Mouse (Mus musculus): ENCODE data around the gene Klrb1. TPM values are rescaled to one million over a fixed set of nuclear protein-coding genes. Genes with fewer than 3 reads are reported as not detected.
A peak's percentile ranks its signal among the peaks of the same experiment; 100 is the strongest.

The Klrb1 gene
- polyA plus RNA-seq, 1 experiment from 2014 or later = not detected

DNA sequence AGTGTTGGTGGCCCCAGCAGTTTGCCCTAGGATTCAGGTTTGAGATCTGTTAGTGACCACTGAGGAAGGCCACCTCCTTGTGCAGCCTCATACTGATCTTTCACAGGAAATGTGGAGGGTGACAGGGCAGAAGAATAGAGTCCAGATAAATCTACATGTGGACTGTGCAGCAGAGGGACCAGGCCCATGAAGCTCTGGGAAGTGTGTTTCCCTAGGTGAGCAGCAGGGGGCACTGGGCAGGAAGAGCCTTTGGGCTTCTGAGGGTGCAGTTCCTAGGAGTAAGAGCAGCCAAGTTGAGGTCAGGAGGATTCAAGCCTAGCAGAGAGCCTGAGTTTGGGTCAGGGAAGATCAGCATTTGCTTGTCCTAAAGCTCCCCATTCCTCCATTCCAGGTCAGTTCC, 13.2 kb upstream of the Klrb1 start:
- no peak overlapping the region for H3K4me3 ChIP-seq (ENCODE audit: low read length)
- H3K27me3 ChIP-seq (ENCODE audit: insufficient read depth, low read length) = no peaks in the 10 kb centered on the region
- H3K4me2 ChIP-seq (replicated peaks; ENCODE audit: low read depth, low read length) = no peak overlapping the region
- no peaks in the 10 kb centered on the region for H3K36me3 ChIP-seq (ENCODE audit: insufficient read depth, low read length)
- no peak overlapping the region for H3K27ac ChIP-seq (ENCODE audit: low read length)
- no peak overlapping the region for H3K9ac ChIP-seq (replicated peaks; ENCODE audit: low read length)
- no peaks in the 10 kb centered on the region for H3K4me1 ChIP-seq (ENCODE audit: insufficient read depth, low read length)
- H3K9me3 ChIP-seq (ENCODE audit: low read length) = no peaks in the 10 kb centered on the region
- 0 out of 2 replicates have a peak, but pooled peaks have one; percentile 42 for ATAC-seq (ENCODE audit: low FRiP score, low TSS enrichment)

DNA sequence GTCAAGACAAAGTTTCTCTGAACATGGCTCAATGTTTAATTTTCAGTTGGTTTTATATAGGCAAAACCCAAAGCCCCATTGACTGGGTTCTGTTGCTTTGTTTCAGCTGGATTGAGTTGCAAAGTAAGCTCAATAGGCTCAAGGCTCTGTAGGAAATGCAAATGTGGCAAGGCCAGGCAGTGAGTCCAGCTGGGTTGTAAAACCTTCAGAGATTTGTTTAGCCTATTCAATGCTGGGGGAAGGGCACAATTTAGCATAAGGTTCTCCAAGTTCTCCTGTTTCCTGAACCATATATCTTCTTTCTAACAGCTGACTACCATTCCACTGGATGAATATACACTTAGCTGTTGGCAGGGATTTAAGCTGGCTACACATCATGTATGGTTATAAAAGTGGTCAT, 12.0 kb upstream of the Klrb1 start:
- no peak overlapping the region for H3K4me3 ChIP-seq (ENCODE audit: low read length)

DNA sequence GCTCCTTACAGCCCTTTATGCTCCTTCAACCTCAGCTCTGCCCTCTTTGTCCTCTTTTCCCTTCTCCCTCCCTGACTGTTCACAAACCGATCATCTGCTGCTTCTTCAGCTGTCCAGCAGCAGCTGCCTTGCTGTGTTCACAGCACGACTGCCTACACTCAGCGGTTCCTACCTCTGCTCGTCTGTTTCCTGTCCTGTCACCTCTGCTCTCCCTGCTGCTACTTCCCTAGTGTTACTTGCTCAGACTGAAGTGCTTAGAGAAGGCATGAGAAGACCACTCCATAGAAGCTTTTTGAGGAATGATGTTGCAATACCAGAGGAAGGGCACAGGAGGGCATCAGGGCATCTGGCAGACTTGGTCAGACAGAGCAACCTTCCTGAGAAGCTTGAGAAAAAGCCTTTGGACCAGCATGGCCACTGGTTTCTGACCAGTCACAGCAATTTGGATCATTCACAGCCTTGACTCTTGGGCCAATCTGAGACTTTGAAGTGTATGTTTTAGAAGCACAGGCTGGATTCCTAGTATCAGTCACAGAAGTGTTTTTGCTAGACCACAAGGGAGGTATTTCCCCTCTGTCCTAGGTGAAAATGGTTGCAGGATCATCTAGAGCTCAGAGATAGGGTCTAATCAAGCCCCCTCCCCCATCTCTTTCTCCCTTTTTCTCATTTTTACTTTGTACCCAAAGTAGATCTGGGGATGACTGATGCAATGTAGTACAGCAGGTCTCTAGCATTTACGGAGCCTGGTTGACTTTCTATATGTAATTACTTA, 11.2 kb upstream of the Klrb1 start:
- H3K9me3 ChIP-seq (ENCODE audit: low read length) = no peaks in the 10 kb centered on the region
- H3K4me1 ChIP-seq (ENCODE audit: insufficient read depth, low read length) = no peaks in the 10 kb centered on the region
- H3K27me3 ChIP-seq (ENCODE audit: insufficient read depth, low read length) = no peaks in the 10 kb centered on the region
- H3K27ac ChIP-seq (ENCODE audit: low read length) = no peak overlapping the region
- H3K9ac ChIP-seq (replicated peaks; ENCODE audit: low read length) = no peak overlapping the region
- no peak overlapping the region for H3K4me3 ChIP-seq (ENCODE audit: low read length)
- 44% methylated on average over 5 of the region's 5 CpGs for WGBS
- no peaks in the 10 kb centered on the region for H3K36me3 ChIP-seq (ENCODE audit: insufficient read depth, low read length)
- no peak overlapping the region for H3K4me2 ChIP-seq (replicated peaks; ENCODE audit: low read depth, low read length)
- no peak for ATAC-seq (ENCODE audit: low FRiP score, low TSS enrichment)

More for the DNA sequence above, 12.0 kb upstream of the Klrb1 start:
- Histone ChIP-seq H3K27me3 (ENCODE audit: insufficient read depth, low read length) (no peaks in the 10 kb centered on the region), H3K4me1 (ENCODE audit: insufficient read depth, low read length) (no peaks in the 10 kb centered on the region), H3K9ac (replicated peaks; ENCODE audit: low read length) (no peak overlapping the region), H3K9me3 (ENCODE audit: low read length) (no peaks in the 10 kb centered on the region), H3K27ac (ENCODE audit: low read length) (no peak overlapping the region), H3K4me2 (replicated peaks; ENCODE audit: low read depth, low read length) (no peak overlapping the region), H3K36me3 (ENCODE audit: insufficient read depth, low read length) (no peaks in the 10 kb centered on the region)
- 0 out of 2 replicates have a peak, but pooled peaks have one; percentile 63 for ATAC-seq (ENCODE audit: low FRiP score, low TSS enrichment)

DNA sequence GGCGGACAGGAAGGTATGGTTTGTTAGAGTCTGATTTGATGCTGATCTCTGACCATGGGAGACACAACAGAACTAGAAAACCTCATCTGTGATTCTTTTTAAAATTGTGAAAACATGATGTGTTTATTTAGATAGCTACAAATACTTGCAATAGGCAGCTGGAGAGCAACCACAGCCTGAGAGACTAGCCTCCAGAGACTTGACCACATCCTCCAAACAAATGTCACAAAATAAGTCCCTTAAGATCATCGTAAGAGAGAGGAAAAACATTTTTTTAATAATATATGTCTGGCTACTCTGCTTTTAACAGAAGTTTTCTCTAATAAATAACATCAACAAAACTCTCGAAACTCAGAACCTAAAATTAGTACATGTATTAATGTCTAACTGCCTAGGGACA, 9.2 kb upstream of the Klrb1 start:
- no peak overlapping the region for H3K4me2 ChIP-seq (replicated peaks; ENCODE audit: low read depth, low read length)
- 69% methylated on average over 3 of the region's 3 CpGs for WGBS
- H3K4me3 ChIP-seq (ENCODE audit: low read length) = no peak overlapping the region
- no peaks in the 10 kb centered on the region for H3K36me3 ChIP-seq (ENCODE audit: insufficient read depth, low read length)
- no peak overlapping the region for H3K9ac ChIP-seq (replicated peaks; ENCODE audit: low read length)
- no peaks in the 10 kb centered on the region for H3K9me3 ChIP-seq (ENCODE audit: low read length)
- no peak overlapping the region for H3K27ac ChIP-seq (ENCODE audit: low read length)
- no peaks in the 10 kb centered on the region for H3K4me1 ChIP-seq (ENCODE audit: insufficient read depth, low read length)
- no peak for ATAC-seq (ENCODE audit: low FRiP score, low TSS enrichment)
- no peaks in the 10 kb centered on the region for H3K27me3 ChIP-seq (ENCODE audit: insufficient read depth, low read length)

DNA sequence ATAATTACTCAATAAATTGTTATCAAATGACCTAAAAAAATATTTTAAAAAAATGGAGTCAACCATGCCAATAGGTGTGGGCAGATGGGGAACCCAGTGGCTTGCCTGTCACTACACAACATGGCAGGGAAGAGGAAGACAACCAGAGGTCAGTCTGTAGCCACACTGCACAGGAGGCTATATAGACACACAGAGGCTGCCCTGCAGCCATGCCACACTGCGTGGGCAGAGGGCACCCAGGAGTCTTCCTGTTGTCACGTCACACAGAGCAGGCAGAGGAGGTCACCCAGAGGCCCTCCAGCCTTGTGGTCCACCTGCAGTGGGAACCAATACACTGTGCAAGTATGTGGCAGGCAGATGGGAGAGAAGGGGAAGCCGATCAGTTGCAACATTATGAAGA, 21.2 kb downstream of the Klrb1 start:
- H3K27me3 ChIP-seq (ENCODE audit: insufficient read depth, low read length) = no peaks in the 10 kb centered on the region
- WGBS = 89% methylated on average over 3 of the region's 3 CpGs
- no peak overlapping the region for H3K4me3 ChIP-seq (ENCODE audit: low read length)
- no peak for ATAC-seq (ENCODE audit: low FRiP score, low TSS enrichment)
- H3K9me3 ChIP-seq (ENCODE audit: low read length) = no peaks in the 10 kb centered on the region
- H3K4me1 ChIP-seq (ENCODE audit: insufficient read depth, low read length) = no peaks in the 10 kb centered on the region
- no peak overlapping the region for H3K9ac ChIP-seq (replicated peaks; ENCODE audit: low read length)
- H3K36me3 ChIP-seq (ENCODE audit: insufficient read depth, low read length) = no peaks in the 10 kb centered on the region
- no peak overlapping the region for H3K27ac ChIP-seq (ENCODE audit: low read length)
- H3K4me2 ChIP-seq (replicated peaks; ENCODE audit: low read depth, low read length) = no peak overlapping the region

DNA sequence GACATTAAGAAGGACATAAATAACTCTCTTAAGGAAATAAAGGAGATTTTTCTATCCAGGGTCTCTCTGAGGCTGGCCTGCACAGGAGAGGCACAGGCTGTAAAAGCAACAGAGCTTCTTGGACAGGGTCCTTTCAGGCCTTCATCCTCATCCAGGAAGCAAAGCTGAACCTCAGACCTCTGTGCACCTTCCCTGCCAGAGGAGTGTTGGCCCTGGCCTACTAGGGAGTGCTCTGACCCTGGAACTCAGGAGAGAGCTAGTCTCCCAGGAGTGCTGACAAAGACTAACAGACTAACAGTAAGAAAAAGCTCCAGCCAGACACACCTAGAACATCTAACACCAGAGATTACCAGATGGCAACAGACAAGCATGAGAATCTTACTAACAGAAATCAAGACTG, 43.3 kb downstream of the Klrb1 start:
- H3K4me2 ChIP-seq (replicated peaks; ENCODE audit: low read depth, low read length) = no peak overlapping the region
- no peak overlapping the region for H3K27ac ChIP-seq (ENCODE audit: low read length)
- no peaks in the 10 kb centered on the region for H3K27me3 ChIP-seq (ENCODE audit: insufficient read depth, low read length)
- H3K4me1 ChIP-seq (ENCODE audit: insufficient read depth, low read length) = no peaks in the 10 kb centered on the region
- H3K36me3 ChIP-seq (ENCODE audit: insufficient read depth, low read length) = no peaks in the 10 kb centered on the region
- H3K9ac ChIP-seq (replicated peaks; ENCODE audit: low read length) = no peak overlapping the region
- no peak overlapping the region for H3K4me3 ChIP-seq (ENCODE audit: low read length)
- ATAC-seq (ENCODE audit: low FRiP score, low TSS enrichment) = no peak
- no peaks in the 10 kb centered on the region for H3K9me3 ChIP-seq (ENCODE audit: low read length)

DNA sequence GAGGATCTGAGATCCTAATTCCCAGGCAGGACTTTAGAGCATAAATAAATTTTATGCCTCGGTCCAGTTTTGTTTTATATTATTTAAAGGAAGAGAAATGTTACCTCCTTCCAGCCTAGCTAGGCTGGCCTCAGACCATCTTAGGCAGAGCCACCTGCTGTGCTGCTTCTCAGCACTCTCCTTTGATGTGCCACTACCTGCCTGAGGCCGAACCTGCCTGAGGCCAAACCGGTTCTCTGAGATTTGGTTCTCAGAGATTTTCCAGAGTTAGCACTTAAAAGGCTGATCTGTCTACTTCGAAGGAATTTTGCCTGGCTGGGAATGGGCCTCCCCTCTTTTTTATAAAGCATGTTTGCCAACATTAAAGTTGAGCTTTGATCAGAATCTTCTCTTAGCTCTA, 52.9 kb downstream of the Klrb1 start:
- H3K9ac ChIP-seq (replicated peaks; ENCODE audit: low read length) = no peak overlapping the region
- ATAC-seq (ENCODE audit: low FRiP score, low TSS enrichment) = no peak
- no peak overlapping the region for H3K4me3 ChIP-seq (ENCODE audit: low read length)
- H3K27ac ChIP-seq (ENCODE audit: low read length) = no peak overlapping the region
- H3K4me1 ChIP-seq (ENCODE audit: insufficient read depth, low read length) = no peaks in the 10 kb centered on the region
- H3K9me3 ChIP-seq (ENCODE audit: low read length) = peaks cover 3% of the 10 kb centered on the region; the same call in 1 of the 2 replicates
- WGBS = 54% methylated on average over 4 of the region's 4 CpGs
- no peaks in the 10 kb centered on the region for H3K27me3 ChIP-seq (ENCODE audit: insufficient read depth, low read length)
- H3K4me2 ChIP-seq (replicated peaks; ENCODE audit: low read depth, low read length) = no peak overlapping the region
- H3K36me3 ChIP-seq (ENCODE audit: insufficient read depth, low read length) = no peaks in the 10 kb centered on the region

DNA sequence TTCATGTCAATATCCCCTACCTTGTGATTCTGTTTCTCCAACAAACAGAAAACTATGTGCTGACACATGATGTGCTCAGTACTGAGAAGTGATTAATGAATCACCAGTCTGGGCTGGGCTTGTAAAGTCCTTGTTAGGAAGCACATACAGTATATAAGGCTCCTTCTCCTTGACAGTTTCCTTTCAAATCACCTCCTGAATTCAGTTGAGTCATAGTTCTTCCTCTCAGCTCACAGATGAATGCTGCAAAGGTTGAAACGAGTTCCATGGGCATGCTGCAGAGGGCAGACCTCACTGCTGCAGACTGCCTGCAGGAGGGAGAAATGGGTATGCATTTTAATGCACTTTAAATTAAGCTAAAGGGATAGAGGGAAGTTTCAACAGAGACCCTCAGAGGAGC, 60.7 kb downstream of the Klrb1 start, which contains the start of gene Clec2h:
TSS of gene Clec2h (plus strand) at position 180 of the 400 bp plus-strand sequence.
- Histone ChIP-seq H3K36me3 (ENCODE audit: insufficient read depth, low read length) (no peaks in the 10 kb centered on the region), H3K4me2 (replicated peaks; ENCODE audit: low read depth, low read length) (no peak within 1 kb of the TSS), H3K9ac (replicated peaks; ENCODE audit: low read length) (no peak within 1 kb of the TSS), H3K4me1 (ENCODE audit: insufficient read depth, low read length) (no peaks in the 10 kb centered on the region), H3K4me3 (ENCODE audit: low read length) (no peak within 1 kb of the TSS), H3K9me3 (ENCODE audit: low read length) (no peaks in the 10 kb centered on the region), H3K27ac (ENCODE audit: low read length) (no peak within 1 kb of the TSS), H3K27me3 (ENCODE audit: insufficient read depth, low read length) (no peaks in the 10 kb centered on the region)
- no peak for ATAC-seq (ENCODE audit: low FRiP score, low TSS enrichment)
- WGBS = 13% methylated on average over 1 of the region's 1 CpGs

DNA sequence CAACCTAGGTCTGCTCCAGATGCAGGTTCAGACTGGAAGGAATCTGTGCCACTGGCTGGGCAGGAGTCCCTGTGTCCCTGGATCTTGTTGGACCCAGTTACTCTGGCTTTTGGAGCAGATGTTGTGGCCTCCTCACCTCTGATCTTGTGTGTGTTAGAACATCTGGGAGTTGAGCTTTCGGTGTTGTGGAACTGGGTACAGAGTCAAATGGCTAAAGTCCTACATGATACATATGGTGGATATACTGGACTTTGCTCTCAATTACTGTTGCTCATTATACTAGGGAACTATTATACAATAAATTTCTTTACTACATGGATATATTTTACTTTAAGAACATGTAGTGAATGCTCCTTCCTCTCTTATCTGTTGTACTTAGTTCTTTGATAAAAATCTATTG, 61.6 kb downstream of the Klrb1 start:
- 94% methylated on average over 1 of the region's 1 CpGs for WGBS
- Histone ChIP-seq H3K27me3 (ENCODE audit: insufficient read depth, low read length) (no peaks in the 10 kb centered on the region), H3K9ac (replicated peaks; ENCODE audit: low read length) (no peak overlapping the region), H3K4me3 (ENCODE audit: low read length) (no peak overlapping the region), H3K9me3 (ENCODE audit: low read length) (no peaks in the 10 kb centered on the region), H3K36me3 (ENCODE audit: insufficient read depth, low read length) (no peaks in the 10 kb centered on the region), H3K4me1 (ENCODE audit: insufficient read depth, low read length) (no peaks in the 10 kb centered on the region), H3K4me2 (replicated peaks; ENCODE audit: low read depth, low read length) (no peak overlapping the region), H3K27ac (ENCODE audit: low read length) (no peak overlapping the region)
- no peak for ATAC-seq (ENCODE audit: low FRiP score, low TSS enrichment)
